Mouse (Mus musculus) hindbrain, embryonic 16.5 days (tissue): ENCODE data around the gene Hoxb2. TPM values are rescaled to one million over a fixed set of nuclear protein-coding genes. Genes with fewer than 3 reads are reported as not detected.

Source experiments
- ATAC-seq: fragments of 200-750 bp; cut with Nextera tagmentation; 2 replicates; pipeline ENCODE4 v1.8.0; 2017; ENCODE audit warnings: moderate TSS enrichment, moderate library complexity
- H3K27ac ChIP-seq: fragments of 300-500 bp; sonication (generic); 2 replicates; pipeline ENCODE4 v1.5.1; 2014; ENCODE audit warnings: low read depth, mild to moderate bottlenecking, control low read depth, low read length, moderate library complexity
- H3K27me3 ChIP-seq: fragments of 300-500 bp; sonication (generic); replicated peaks from 2 replicates; pipeline ENCODE4 v1.6.1; 2014; ENCODE audit warnings: low read length; ENCODE audit not compliant: control insufficient read depth, insufficient read depth
- H3K36me3 ChIP-seq: fragments of 300-500 bp; sonication (generic); 2 replicates; pipeline ENCODE4 v1.6.1; 2014; ENCODE audit warnings: mild to moderate bottlenecking, low read length, moderate library complexity, mixed read lengths; ENCODE audit not compliant: control insufficient read depth, insufficient read depth
- H3K4me1 ChIP-seq: fragments of 300-500 bp; sonication (generic); 2 replicates; pipeline ENCODE4 v1.6.1; 2014; ENCODE audit warnings: low read depth, low read length; ENCODE audit not compliant: control insufficient read depth, insufficient read depth
- H3K4me2 ChIP-seq: fragments of 300-500 bp; sonication (generic); 2 replicates; pipeline ENCODE4 v1.6.1; 2014; ENCODE audit warnings: mild to moderate bottlenecking, low read length, control low read depth, moderate library complexity
- H3K4me3 ChIP-seq: fragments of 300-500 bp; sonication (generic); 2 replicates; pipeline ENCODE4 v1.5.1; 2014; ENCODE audit warnings: mild to moderate bottlenecking, low read length, control low read depth, moderate library complexity
- H3K9ac ChIP-seq: fragments of 300-500 bp; sonication (generic); 2 replicates; pipeline ENCODE4 v1.6.1; 2014; ENCODE audit warnings: low read depth, mild to moderate bottlenecking, control low read depth, low read length, moderate library complexity
- H3K9me3 ChIP-seq: fragments of 300-500 bp; sonication (generic); 2 replicates; pipeline ENCODE4 v1.6.1; 2014; ENCODE audit warnings: mild to moderate bottlenecking, low read length, moderate library complexity; ENCODE audit not compliant: control insufficient read depth
- WGBS: fragments of 180-500 bp; shearing (Covaris S2); extraction: QIAGEN DNeasy Blood & Tissue Kit; methylation state at CpG from one replicate; pipeline ENCODE4 v1.1.7; 2014; 5-methylcytosine and 5-hydroxymethylcytosine counted together
- polyA plus RNA-seq: library from polyadenylated mRNA; unstranded; fragments of >200 nt; fragmentation: Nextera tagmentation; extraction: Ambion mirVana; gene quantifications from 2 replicates; pipeline ENCODE4 v1.2.1, GENCODE M21; 2015

The Hoxb2 gene
- polyA plus RNA-seq, 1 experiment from 2014 or later = 20.0 TPM

DNA sequence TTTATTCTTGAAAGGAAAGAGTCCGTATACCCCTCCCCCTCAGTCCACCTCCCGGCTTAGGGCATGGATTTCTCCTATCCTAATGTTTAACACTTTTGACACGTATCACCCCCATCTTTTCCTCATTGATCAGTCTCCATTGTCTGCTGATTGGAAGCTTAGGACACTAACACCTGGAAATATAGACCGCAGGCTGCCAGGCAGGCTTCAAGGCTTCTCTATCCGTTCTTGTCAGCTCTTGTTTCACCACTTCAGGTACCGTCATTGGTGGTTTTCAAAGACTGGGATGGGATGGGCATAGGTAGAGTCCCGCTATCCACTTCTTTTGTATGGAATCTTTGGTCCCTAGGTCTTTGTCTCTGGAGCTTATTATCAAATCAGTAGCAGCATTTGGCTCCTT is 23.2 kb upstream of the Hoxb2 start:
- H3K9ac ChIP-seq = peak overlapping the region; percentile 60
- no peak for ATAC-seq
- H3K4me3 ChIP-seq = peak overlapping the region; percentile 38

DNA sequence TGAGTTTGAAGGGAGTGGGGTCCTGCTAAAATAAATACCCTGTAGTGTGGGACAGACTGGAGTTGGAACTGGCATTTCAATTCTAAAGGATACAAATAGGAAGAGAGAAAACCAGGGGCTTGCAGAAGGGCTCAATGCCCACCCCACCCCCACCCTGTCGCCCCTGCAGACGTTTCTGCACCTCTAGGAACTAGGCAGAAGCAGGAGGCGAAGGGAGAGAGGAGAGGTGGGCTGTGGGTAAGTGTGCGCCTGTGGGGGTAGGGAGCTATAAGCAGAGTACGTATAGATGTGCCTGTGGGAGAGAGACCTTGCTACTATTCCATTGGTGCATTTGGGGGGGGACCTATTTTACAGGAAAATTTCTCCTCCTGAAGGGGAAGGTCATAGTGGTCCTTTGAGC is 22.6 kb upstream of the Hoxb2 start:
- no peaks in the 10 kb centered on the region for H3K9me3 ChIP-seq
- H3K4me2 ChIP-seq = peak overlapping the region; percentile 62
- peak overlapping the region; percentile 38 for H3K4me3 ChIP-seq
- H3K27me3 ChIP-seq = peaks cover 22% of the 10 kb centered on the region
- peak overlapping the region; percentile 74 for H3K27ac ChIP-seq
- no peaks in the 10 kb centered on the region for H3K4me1 ChIP-seq
- ATAC-seq = peak; percentile 45; the same call in 1 of the 2 replicates
- 7% methylated on average over 5 of the region's 5 CpGs for WGBS
- H3K9ac ChIP-seq = peak overlapping the region; percentile 60
- H3K36me3 ChIP-seq = no peaks in the 10 kb centered on the region

More for the DNA sequence above, 23.2 kb upstream of the Hoxb2 start:
- peak overlapping the region; percentile 74 for H3K27ac ChIP-seq
- H3K27me3 ChIP-seq = peaks cover 22% of the 10 kb centered on the region
- no peaks in the 10 kb centered on the region for H3K9me3 ChIP-seq
- H3K4me2 ChIP-seq = peak overlapping the region; percentile 62
- no peaks in the 10 kb centered on the region for H3K4me1 ChIP-seq
- no peaks in the 10 kb centered on the region for H3K36me3 ChIP-seq
- WGBS = under 1% methylated on average over 7 of the region's 7 CpGs

- Histone ChIP-seq H3K27me3 (peaks cover 23% of the 10 kb centered on the region), H3K4me2 (peak overlapping the region; percentile 62), H3K9ac (peak overlapping the region; percentile 60), H3K4me1 (no peaks in the 10 kb centered on the region), H3K36me3 (no peaks in the 10 kb centered on the region), H3K4me3 (peak overlapping the region; percentile 38), H3K9me3 (no peaks in the 10 kb centered on the region), H3K27ac (peak overlapping the region; percentile 74)
- no peak for ATAC-seq
- 8% methylated on average over 8 of the region's 8 CpGs for WGBS
These were observed 21.7 kb upstream of the Hoxb2 start for GRCm38 (mm10) chr11:96328605-96329004.

DNA sequence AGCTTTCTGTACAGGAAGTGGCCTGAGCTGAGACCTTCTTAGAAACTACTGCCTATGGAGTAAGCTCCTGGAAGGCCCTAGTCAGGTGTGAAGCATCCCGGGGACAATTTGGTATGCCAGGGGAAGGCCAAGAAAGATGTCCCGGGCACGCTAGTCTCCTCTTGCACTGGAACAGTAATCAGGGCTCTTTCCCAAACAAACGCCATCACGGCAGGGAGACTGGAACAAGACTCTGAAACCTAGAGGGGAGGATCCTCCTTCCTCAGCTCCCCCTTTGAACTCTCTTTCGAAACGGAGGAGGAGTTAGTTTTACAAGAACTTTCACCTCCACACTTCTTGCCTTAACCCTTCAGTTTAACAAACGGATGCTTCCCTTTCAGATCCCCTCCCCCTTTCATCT is 18.2 kb upstream of the Hoxb2 start:
- no peak for ATAC-seq
- Histone ChIP-seq H3K27me3 (peaks cover 44% of the 10 kb centered on the region), H3K4me2 (peak overlapping the region; percentile 62), H3K27ac (peak overlapping the region; percentile 91), H3K4me3 (peak overlapping the region; percentile 42), H3K36me3 (no peaks in the 10 kb centered on the region), H3K9me3 (no peaks in the 10 kb centered on the region), H3K4me1 (peaks cover 5% of the 10 kb centered on the region; the same call in 1 of the 2 replicates), H3K9ac (peak overlapping the region; percentile 70)
- WGBS = under 1% methylated on average over 8 of the region's 8 CpGs

DNA sequence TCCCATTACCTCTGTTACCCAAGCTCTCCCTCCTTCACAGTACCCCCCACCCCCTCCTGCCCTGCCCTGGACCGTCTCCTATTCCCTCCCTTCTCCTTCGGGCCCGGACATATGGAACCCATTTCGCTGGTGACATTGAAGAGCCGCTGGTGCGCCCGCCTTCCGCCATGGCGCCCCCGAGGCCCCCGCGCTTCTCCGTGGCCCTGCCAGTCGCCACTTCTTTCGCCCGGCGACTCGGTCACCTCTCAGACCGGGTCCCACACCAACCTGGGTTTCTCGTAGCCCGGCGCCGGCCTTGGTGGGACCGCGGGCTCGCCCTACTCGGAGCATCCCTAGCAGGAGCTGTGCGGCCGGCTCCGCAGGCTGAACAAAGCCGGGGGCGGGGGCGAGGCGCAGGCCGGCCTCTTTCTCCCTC is 17.7 kb upstream of the Hoxb2 start:
- H3K4me2 ChIP-seq = peak overlapping the region; percentile 62
- H3K9ac ChIP-seq = peak overlapping the region; percentile 70
- H3K27me3 ChIP-seq = peaks cover 41% of the 10 kb centered on the region
- H3K9me3 ChIP-seq = no peaks in the 10 kb centered on the region
- H3K4me1 ChIP-seq = peaks cover 5% of the 10 kb centered on the region; the same call in 1 of the 2 replicates
- peak overlapping the region; percentile 91 for H3K27ac ChIP-seq
- ATAC-seq = no peak
- peak overlapping the region; percentile 42 for H3K4me3 ChIP-seq
- WGBS = under 1% methylated on average over 31 of the region's 35 CpGs
- H3K36me3 ChIP-seq = no peaks in the 10 kb centered on the region

- no peaks in the 10 kb centered on the region for H3K36me3 ChIP-seq
- ATAC-seq = no peak
- WGBS = 4% methylated on average over 17 of the region's 17 CpGs
- H3K27me3 ChIP-seq = peaks cover 40% of the 10 kb centered on the region
- peak overlapping the region; percentile 91 for H3K27ac ChIP-seq
- peak overlapping the region; percentile 70 for H3K9ac ChIP-seq
- H3K4me1 ChIP-seq = peaks cover 6% of the 10 kb centered on the region; the same call in 1 of the 2 replicates
- H3K9me3 ChIP-seq = no peaks in the 10 kb centered on the region
- peak overlapping the region; percentile 42 for H3K4me3 ChIP-seq
- peak overlapping the region; percentile 62 for H3K4me2 ChIP-seq
These were observed 16.9 kb upstream of the Hoxb2 start for GRCm38 (mm10) chr11:96333241-96334001.

DNA sequence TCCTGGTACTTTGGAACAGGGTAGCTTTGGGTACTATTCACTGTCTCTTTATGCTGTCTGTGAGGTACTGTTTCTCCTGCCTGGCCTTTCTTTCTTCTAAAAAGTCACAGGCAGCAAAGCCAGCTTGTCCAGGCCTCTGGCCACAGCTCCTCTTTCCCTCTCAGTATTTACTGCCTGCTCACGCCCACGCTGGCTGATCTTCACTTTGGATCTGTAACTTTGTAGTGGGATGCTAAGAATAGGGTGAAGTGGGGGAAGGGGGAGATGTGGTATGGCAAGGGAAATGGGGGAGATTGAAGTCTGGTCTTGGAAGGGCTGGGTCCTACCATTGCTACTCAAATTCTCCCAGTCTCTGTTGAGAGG is 16.3 kb upstream of the Hoxb2 start:
- peak; percentile 21; the same call in 1 of the 2 replicates for ATAC-seq
- peaks cover 40% of the 10 kb centered on the region for H3K27me3 ChIP-seq
- H3K9me3 ChIP-seq = no peaks in the 10 kb centered on the region
- no peaks in the 10 kb centered on the region for H3K36me3 ChIP-seq
- H3K27ac ChIP-seq = peak overlapping the region; percentile 91
- H3K4me1 ChIP-seq = peaks cover 7% of the 10 kb centered on the region; the same call in 1 of the 2 replicates
- 15% methylated on average over 2 of the region's 2 CpGs for WGBS
- H3K4me3 ChIP-seq = peak overlapping the region; percentile 42
- peak overlapping the region; percentile 62 for H3K4me2 ChIP-seq
- H3K9ac ChIP-seq = peak overlapping the region; percentile 70

DNA sequence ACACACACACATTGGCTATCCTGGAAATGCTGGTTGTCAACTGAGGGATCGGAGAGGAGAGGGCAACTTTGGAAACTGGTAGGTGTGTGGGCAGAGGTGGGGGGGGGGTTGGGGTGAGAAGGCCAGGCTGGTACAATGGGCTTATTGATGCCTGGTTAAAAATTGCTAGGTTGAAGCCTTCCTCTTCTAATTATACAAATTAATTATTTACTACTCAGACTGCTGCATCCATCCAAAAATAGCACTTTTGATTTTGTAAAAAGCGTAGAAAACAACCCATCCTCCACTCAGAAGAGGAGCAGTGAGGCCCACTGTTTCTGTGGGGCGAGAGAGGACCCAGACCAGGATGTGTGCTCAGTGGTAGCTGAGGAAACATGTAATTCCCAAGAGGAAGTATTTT is 15.3 kb upstream of the Hoxb2 start:
- Histone ChIP-seq H3K27ac (peak overlapping the region; percentile 91), H3K4me1 (peaks cover 7% of the 10 kb centered on the region; the same call in 1 of the 2 replicates), H3K36me3 (no peaks in the 10 kb centered on the region), H3K9me3 (no peaks in the 10 kb centered on the region), H3K4me2 (peak overlapping the region; percentile 62), H3K4me3 (peak overlapping the region; percentile 42; the same call in 1 of the 2 replicates), H3K27me3 (peaks cover 36% of the 10 kb centered on the region), H3K9ac (peak overlapping the region; percentile 70; the same call in 1 of the 2 replicates)
- WGBS = 32% methylated on average over 3 of the region's 3 CpGs
- ATAC-seq = no peak

GRCm38 (mm10) chr11:96336597-96336996 is 13.7 kb upstream of the Hoxb2 start:
- H3K4me1 ChIP-seq = peaks cover 7% of the 10 kb centered on the region; the same call in 1 of the 2 replicates
- no peak for ATAC-seq
- peak overlapping the region; percentile 18 for H3K4me3 ChIP-seq
- H3K9me3 ChIP-seq = no peaks in the 10 kb centered on the region
- no peaks in the 10 kb centered on the region for H3K36me3 ChIP-seq
- H3K27me3 ChIP-seq = peaks cover 32% of the 10 kb centered on the region
- H3K27ac ChIP-seq = peak overlapping the region; percentile 91
- peak overlapping the region; percentile 47 for H3K9ac ChIP-seq
- H3K4me2 ChIP-seq = peak overlapping the region; percentile 62
- WGBS = 12% methylated on average over 2 of the region's 2 CpGs
